Mouse (Mus musculus) megakaryocyte, adult 5-6 weeks (primary cell): Measurements from ENCODE around the gene Rfc1. TPM values are rescaled to one million over a fixed set of nuclear protein-coding genes. Genes with fewer than 3 reads are reported as not detected.

Source experiments
- ATAC-seq: 2 replicates; pipeline ENCODE4 v1.8.0; 2016; ENCODE audit warnings: mild to moderate bottlenecking, inconsistent platforms; ENCODE audit not compliant: poor library complexity, severe bottlenecking
- total RNA-seq, 2 experiments: library from RNA; stranded (forward) in 1 of 2; stranded (reverse) in 1 of 2; fragments of 153-499, 151-499 nt in 1 of 2; fragments of 221-1000, 200-1000 nt in 1 of 2; gene quantifications; 2 replicates each; pipeline versions ENCODE4 v1.2.3 to v1.2.4; 2015 to 2017

Rfc1 gene
- 38.5 and 39.7 TPM in 2 replicates for total RNA-seq (2015)
- 77.6 and 92.3 TPM in 2 replicates for total RNA-seq (2017)

DNA sequence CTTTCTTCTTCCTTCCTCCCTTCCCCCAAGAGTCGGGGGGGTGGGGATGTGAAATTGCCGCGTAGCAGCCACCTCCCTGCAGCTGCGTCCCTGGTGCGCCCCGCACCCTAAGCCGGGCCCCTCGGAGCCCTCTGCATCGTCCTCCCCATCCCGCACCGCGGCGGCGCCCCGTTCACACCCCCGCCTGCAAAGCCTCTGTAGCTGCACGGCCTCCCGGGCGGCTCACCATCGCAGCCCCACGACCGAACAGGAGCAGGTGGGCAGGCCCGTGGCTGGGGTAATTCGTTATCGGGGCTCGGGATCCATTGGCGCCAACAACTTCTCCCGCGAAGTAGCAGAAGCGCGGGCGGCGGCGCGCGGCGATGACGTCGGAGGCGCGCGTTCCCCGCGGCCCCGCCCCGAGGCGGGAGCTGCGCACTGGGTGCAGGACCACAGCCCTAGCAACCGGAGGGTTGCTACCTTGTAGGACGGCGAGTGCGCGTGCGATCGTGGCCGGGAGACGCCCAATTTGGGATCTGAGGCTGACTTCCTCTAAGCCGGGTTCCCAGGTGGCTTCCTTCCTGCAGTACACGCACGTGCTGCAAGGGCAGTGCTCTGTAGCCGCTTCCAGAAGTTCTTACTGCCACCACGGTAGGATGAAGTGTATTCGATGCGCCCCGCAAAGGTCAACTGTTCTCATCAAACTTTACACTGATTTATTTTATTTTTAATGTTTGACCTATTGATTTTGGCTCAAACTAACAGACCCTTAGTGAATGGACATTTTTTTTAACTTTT, at the start of gene Rfc1:
TSS of gene Rfc1 (minus strand) at position 373 of the 777 bp plus-strand sequence.
- peak; percentile 97 for ATAC-seq

DNA sequence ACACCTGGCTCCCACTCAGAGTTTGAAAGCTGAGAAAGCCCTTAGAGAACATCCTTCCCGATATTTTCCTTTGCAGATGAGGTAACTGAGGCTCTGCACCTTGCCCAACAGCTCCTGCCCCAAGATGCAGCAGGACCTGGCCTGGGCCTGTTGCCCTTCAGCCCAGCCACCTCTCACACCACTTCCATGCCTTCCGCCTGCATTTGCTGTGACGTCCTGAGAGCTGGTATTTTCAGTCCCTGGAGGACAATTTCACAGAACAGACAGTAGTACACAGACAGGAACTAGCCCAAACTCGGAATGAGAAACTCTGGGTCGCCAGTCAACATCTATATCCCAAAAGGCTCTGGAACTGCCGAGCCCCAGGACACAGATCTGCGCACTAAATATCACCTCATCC, 39.3 kb upstream of the Rfc1 start:
- no peak for ATAC-seq

GRCm38 (mm10) chr5:65371551-65371950, 36.1 kb upstream of the Rfc1 start:
- ATAC-seq = no peak

- ATAC-seq = peak; percentile 60
These were observed 32.4 kb upstream of the Rfc1 start for GRCm38 (mm10) chr5:65367837-65368236.

DNA sequence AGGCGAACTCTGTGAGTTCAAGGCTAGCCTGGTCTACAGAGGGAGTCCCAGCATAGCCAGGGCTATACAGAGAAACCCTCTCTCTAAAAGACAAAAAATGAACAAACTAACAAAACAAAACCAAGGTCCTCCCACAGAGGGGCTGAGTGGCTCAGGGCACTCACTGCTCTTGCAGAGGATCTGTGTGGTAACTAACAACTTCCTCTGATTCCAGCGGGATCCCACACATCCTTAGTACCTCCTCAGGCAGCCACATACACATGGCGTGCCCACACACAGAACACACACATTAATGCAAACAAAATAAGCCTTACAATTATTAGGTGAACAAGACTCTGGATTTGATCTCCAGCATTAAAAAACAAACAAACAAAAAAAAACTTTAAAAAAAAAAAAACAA, 22.3 kb upstream of the Rfc1 start:
- ATAC-seq = 0 out of 2 replicates have a peak, but pooled peaks have one; percentile 50

- peak; percentile 94 for ATAC-seq
These were observed 21.4 kb upstream of the Rfc1 start for GRCm38 (mm10) chr5:65356851-65357250.

GRCm38 (mm10) chr5:65354985-65355384, 19.5 kb upstream of the Rfc1 start:
- no peak for ATAC-seq

GRCm38 (mm10) chr5:65354097-65354496, 18.6 kb upstream of the Rfc1 start:
- peak; percentile 11; the same call in 1 of the 2 replicates for ATAC-seq

GRCm38 (mm10) chr5:65350508-65350907, 15.0 kb upstream of the Rfc1 start:
- no peak for ATAC-seq

DNA sequence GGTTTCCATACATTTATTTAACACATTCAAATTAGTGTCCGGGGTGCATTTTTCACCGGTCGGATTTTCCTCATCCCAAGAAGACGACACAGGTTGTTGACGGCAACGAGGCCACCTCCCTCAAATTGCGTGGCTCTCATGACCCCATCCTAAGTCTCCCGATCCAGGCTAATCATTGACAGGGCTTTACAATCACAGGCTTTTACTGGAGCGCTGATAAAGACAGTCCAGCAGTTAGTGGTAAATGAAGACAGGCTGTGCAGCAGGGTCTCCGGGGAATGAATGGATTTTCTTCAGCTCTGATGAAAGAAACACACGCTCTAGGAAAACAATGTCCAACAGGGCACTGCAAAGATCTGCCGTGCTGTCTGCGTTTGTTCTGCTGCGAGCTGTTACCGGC, 12.7 kb upstream of the Rfc1 start, which contains the start of gene Klb:
TSS of gene Klb (plus strand) at position 147 of the 400 bp plus-strand sequence.
- ATAC-seq = no peak

GRCm38 (mm10) chr5:65340167-65340566, 4.7 kb upstream of the Rfc1 start:
- ATAC-seq = no peak

DNA sequence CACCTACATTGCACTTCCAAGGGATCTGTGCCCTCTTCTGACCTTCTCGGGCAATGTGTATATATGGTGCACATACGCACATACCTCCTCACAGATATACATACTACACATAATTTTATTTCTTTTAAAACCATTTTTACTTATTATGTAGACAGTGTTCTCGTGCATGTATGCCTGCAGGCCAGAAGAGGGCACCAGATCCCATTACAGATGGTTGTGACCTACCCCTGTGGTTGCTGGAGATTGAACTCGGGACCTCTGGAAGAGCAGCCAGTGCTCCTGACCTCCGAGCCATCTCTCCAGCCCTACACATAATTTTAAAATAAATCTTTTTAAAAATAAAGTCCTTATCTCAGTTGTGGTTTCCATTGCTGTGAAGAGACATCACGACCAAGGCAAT, 2.9 kb upstream of the Rfc1 start:
- ATAC-seq = no peak

DNA sequence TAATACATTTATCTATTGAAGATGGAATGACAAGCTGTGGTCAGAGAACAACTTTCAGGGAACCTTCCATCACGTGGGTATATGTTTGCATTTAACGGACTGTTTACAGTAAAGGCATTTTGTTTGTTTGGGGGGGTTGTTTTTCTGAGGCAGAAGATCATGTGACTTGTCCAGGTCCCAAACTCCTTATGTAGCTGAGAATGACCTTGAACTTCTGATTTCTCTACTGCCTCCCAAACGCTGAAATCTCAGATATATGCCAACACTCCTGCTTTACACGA, 545 bp upstream of the Rfc1 start:
- no peak for ATAC-seq

DNA sequence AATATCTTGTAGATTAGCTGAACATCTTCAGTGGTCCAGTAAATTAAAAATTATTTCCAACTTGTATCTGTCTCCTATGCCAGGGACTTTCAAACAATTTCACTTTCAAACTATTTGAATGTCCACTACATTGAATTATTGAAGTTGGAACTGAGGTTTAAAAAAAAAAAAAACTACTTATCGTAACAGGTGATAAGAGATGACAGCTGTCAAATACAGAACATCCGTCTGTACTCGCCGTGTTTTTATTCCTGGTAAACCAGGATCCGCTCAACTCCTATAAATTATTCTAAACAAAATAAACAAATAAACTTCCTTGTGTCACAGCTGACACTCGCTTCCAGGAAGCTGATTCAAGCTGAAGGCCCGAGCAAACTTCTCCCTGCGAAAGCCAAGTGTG, 682 bp downstream of the Rfc1 start:
- no peak for ATAC-seq

DNA sequence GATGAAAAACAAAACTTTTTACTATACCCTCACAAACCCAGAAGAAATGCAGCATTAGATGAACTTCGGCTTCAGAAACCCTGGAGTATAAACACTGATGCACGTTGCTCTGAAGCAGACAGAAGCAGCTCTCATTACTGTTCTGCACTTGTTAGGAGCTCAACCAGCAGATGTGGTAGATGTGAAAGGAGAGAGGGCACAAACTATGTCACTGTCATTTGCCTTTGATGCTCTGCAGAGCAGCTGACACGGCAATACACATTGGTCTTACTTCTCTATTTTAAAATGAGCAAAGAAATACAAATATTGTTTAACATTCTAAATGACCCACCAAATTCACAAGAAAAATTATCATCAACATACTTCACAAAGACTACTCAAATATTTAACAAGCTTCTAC, 5.5 kb downstream of the Rfc1 start:
- no peak for ATAC-seq

DNA sequence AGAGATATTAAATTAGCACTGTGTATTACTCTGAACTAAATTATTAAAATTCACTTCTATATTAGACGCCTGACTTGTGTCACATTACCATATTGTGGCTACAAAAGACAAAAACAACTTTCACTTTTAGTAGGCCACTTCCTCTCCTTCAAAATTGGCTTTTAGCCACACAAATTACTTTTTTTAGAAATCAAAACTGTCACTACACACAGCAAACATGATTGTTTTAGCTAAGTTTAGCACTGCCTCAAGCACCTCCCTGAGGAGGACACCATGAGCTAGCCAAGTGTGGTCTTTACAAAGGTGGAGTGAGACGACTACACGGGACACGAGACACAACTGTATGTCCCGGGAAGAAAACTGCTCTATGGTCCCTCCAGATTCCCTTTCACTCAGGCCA, 9.3 kb downstream of the Rfc1 start:
- peak; percentile 47 for ATAC-seq

DNA sequence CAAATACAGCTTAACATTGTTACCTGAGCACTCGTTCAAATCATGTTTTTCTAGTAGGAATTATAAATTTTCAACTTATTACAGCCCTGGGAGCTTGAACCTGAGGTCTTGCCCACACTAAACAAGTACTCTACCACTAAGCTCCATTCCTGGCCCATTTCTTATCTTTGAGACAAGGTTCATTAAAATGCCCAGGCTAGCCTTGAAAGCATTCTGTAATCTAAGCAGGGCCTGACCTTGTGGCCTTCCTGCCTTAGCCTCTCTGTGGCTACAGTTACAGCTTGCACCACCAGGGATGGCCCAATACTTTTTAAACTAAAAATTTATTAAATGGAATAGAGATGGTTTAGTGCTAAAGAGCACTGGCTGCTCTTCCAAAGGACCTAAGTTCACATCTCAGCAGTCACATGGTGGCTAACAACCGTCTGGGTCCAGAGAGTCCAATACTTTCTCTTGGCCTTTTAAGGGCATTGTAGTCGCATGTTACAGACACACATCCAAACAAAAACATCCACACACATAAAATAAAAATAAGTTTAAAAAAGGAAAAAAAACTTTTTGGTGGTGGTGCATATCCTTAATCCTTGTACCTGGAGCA, 10.6 kb downstream of the Rfc1 start:
- 0 out of 2 replicates have a peak, but pooled peaks have one; percentile 29 for ATAC-seq

- ATAC-seq = no peak
These were observed 11.2 kb downstream of the Rfc1 start for GRCm38 (mm10) chr5:65324271-65324670.

DNA sequence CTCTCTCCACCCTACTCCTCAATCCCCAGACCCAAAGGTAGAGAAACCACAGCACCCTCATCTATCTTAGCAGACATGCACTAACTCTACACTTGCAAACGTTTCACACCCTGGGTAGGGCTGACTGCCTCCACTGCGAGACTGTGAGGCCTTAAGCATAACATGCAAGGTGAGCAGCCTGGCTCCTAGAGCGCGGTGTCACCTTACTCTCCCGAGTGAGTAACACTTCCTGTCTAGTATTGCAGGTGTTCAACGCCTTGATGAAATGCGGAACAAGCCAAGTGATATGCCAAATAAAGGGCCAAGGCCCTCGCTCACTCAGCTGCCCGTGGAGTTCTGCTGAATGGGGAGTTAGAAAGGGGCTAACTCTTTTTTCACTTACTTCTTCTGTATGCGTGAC, 13.3 kb downstream of the Rfc1 start:
- peak; percentile 91 for ATAC-seq

DNA sequence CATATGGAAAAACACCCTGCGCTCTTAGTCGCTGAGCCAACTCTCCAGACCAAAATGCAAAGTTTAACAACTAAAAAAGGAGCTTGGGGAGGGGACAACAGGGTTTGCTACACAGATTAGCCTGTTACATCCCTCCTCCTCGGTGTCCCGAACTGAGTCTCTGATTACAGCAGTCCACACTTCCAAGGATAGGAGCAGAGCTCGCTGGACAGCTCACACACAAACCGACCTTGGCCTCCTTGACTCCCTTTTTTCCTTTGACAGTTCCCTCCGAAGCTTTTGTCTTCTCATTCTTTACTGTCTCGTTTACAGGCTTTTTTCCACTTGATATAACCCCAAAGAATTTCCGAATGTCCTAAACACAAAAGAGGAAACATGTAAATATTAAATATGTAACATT, 16.3 kb downstream of the Rfc1 start:
- ATAC-seq = no peak

DNA sequence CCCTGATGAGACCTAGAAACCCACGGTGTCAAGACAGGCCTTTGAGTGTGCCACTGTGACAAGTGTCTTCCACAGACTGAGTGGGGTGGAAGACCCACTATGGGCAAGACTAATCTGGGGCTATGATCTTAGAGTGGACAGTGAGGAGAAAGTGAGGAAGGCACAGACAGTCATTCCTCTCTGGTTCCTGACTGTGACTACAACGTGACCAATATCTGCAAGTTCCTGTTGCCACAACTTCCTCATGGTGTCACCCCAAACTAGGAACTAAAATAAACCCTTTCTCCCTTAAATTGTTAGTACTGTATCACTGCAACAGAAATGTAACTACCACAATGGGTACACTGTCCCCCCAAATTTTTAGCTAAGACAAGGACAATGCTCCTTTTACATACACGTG, 26.6 kb downstream of the Rfc1 start:
- ATAC-seq = peak; percentile 96

DNA sequence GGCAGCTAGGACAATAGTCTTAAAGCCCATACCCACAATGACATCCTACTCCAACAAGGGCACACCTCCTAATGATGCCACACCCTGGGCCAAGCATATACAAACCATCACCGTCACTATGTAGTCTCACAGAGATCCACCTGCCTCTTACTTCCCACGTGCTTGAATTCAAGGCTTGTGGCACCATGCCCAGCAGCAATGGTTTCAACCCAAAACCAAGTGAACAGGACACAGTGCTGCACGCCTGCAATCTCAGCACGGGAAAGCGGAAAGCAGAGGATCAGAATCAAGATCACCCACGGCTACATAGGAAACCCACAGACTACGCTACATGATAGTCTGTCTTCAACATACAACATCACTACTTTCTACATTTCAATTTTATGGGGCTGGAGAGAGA, 27.3 kb downstream of the Rfc1 start:
- no peak for ATAC-seq

- no peak for ATAC-seq
These were observed 30.0 kb downstream of the Rfc1 start for GRCm38 (mm10) chr5:65305516-65305915.
